Mouse (Mus musculus) liver, adult 2 months (tissue): Measurements from ENCODE around the gene 9330161L09Rik.

Source experiments
- CTCF ChIP-seq: fragments of 200-500 bp; IDR thresholded peaks from 2 replicates; pipeline ENCODE4 v1.5.1; 2011; ENCODE audit warnings: low read depth, low read length, control low read depth
- POLR2A ChIP-seq: fragments of 200-500 bp; IDR thresholded peaks from 2 replicates; pipeline ENCODE4 v1.6.1; 2011; ENCODE audit warnings: low read length, control low read depth; ENCODE audit not compliant: insufficient read depth; ENCODE audit errors: extremely low read depth

DNA sequence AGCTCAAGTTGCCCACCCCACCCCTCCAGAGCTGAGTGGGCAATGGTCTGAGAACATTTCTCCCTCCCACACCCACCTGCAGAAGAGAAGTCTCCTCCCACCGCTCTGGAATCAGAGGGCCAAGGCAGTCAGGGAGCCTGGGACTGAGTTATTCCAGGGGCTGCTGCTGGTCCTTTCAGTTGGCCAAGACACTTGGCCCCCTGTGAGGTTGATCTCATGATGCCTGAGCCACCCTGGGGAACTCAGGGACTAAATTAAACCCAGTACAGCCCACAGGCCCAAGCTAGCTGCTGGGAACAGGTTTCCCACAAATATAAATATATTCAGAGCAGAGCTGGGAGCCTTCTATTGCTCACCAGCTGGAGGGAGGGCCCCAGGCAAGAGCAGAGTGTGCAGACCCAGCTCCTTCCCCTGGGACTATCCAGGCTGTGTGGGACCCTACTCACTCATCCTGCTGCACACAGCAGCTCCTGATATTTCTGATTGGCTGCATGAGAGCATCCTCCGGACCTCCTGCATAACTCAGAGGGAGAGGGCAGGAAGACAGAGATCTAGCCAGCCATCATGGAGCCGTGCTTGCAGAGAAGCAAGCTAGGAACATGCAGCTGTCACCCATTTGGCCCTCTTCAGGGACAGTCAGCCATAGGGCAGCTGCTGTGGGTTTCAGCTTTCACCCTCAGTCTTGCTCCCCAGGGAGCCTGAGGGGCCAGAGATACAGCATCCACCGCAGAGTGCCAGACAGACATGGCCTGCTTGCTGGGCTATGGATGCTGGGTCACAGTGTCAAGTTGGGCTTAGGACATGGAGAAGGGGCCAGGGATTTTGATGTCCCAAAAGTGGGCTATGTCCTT is 48.4 kb downstream of the 9330161L09Rik start:
- TF ChIP-seq POLR2A (no peak), CTCF (no peak)
